Mouse (Mus musculus) thymus, adult 2 months (tissue): ENCODE results near the gene Fstl1.

Source experiments
- CTCF ChIP-seq: fragments of 200-500 bp; IDR thresholded peaks from 2 replicates; pipeline ENCODE4 v1.5.1; 2012; ENCODE audit warnings: mild to moderate bottlenecking, control low read depth, low read length, moderate library complexity, borderline replicate concordance; ENCODE audit not compliant: control insufficient read depth, poor library complexity, insufficient read depth; ENCODE audit errors: extremely low read depth
- POLR2A ChIP-seq: fragments of 200-500 bp; IDR thresholded peaks from 2 replicates; pipeline ENCODE4 v1.6.1; 2012; ENCODE audit warnings: mild to moderate bottlenecking, low read length, control low read depth, moderate library complexity; ENCODE audit not compliant: control insufficient read depth, poor library complexity, insufficient read depth; ENCODE audit errors: extremely low read depth

GRCm38 (mm10) chr16:37730293-37730835 lies 46.3 kb upstream of the Fstl1 start:
- TF ChIP-seq CTCF: no peak
- TF ChIP-seq POLR2A: no peak
